Mouse (Mus musculus) kidney, adult 2 months (tissue): ENCODE measurements around the gene Mmp11. TPM values are rescaled to one million over a fixed set of nuclear protein-coding genes. Genes with fewer than 3 reads are reported as not detected.
A peak's percentile ranks its signal among the peaks of the same experiment; 100 is the strongest.

ENCODE experiments used
- DNase-seq: peaks from one replicate; pipeline ENCODE4 v3.0.0; 2021
- H3K27ac ChIP-seq: fragments of 200-500 bp; 2 replicates; pipeline ENCODE4 v1.5.1; 2012; ENCODE audit warnings: low read depth, low read length, control low read depth, inconsistent platforms; ENCODE audit not compliant: insufficient read depth
- H3K27me3 ChIP-seq: fragments of 200-500 bp; replicated peaks from 2 replicates; pipeline ENCODE4 v1.6.1; 2012; ENCODE audit warnings: mild to moderate bottlenecking, moderate library complexity, low read length, inconsistent platforms; ENCODE audit not compliant: control insufficient read depth, insufficient read depth
- H3K36me3 ChIP-seq: fragments of 200-500 bp; 2 replicates; pipeline ENCODE4 v1.6.1; 2012; ENCODE audit warnings: mild to moderate bottlenecking, moderate library complexity, low read length, inconsistent platforms; ENCODE audit not compliant: control insufficient read depth, insufficient read depth
- H3K4me1 ChIP-seq: fragments of 200-500 bp; 2 replicates; pipeline ENCODE4 v1.6.1; 2011; ENCODE audit warnings: low read length; ENCODE audit not compliant: control insufficient read depth, insufficient read depth
- H3K4me3 ChIP-seq: fragments of 200-500 bp; 2 replicates; pipeline ENCODE4 v1.5.1; 2011; ENCODE audit warnings: mild to moderate bottlenecking, low read depth, low read length, control low read depth; ENCODE audit not compliant: insufficient read depth
- CTCF ChIP-seq: fragments of 200-500 bp; conservative IDR thresholded peaks from 2 replicates; pipeline ENCODE4 v1.5.1; 2011; ENCODE audit warnings: low read depth, mild to moderate bottlenecking, control low read depth, low read length, moderate library complexity, mixed read lengths; ENCODE audit not compliant: insufficient read depth, insufficient read length
- POLR2A ChIP-seq: fragments of 200-500 bp; IDR thresholded peaks from one replicate; pipeline ENCODE4 v1.6.1; 2011; ENCODE audit warnings: low read depth, low read length, control low read depth
- WGBS: fragments of 180-500 bp; shearing (Covaris S2); methylation state at CpG from one replicate; pipeline ENCODE4 v1.1.7; 2018; 5-methylcytosine and 5-hydroxymethylcytosine counted together
- polyA plus RNA-seq: library from polyadenylated mRNA; depleted of rRNA; stranded (reverse); fragments of >200 nt; gene quantifications from 2 replicates; pipeline ENCODE4 v1.2.3, GENCODE M21; 2012; rRNA removed

The Mmp11 gene
- 21.5 and 23.9 TPM in 2 replicates for polyA plus RNA-seq

DNA sequence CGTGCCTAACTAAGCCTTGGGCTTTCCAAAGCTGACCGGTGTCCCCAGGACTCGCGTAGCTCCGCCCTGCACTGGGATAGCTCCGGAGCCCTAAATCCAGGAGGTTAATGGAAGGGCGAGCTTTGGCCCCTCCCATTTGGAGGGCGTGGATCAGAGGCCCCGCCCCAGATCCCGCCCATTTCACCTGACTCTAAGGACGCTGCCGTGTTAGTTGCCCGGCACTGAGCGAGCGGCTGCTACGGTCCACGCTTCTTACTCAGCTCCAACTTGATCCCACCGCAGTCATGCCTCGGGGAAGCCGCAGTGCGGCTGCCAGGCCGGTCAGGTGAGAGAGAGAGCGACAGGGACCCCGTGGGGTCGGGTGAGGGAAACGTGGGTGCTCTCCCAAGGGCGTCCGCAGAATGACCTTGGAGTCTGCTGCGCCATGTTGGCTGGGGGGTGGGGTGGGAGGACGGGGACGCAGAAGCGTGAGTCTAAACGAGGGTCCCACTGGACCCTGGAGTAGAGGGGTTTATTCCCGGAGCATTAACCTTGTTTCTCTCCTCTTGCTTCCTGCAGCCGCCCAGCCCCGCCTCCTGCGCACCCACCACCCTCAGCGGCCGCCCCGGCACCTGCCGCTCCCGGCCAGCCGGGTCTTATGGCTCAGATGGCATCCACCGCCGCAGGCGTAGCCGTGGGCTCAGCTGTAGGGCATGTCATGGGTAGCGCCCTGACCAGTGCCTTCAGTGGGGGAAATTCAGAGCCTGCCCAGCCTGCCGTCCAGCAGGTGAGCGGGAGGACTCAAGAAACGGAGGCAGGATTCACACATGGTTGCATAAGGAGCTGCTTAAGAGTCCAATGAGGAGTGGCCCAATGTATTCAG lies at the start of gene Mmp11:
Gene Mmp11 (minus strand): TSS at position 817 of the 862 bp plus-strand sequence.
- H3K4me1 ChIP-seq: peaks cover 8% of the 10 kb centered on the region
- peak within 1 kb of the TSS; percentile 89 for H3K4me3 ChIP-seq
- peak; percentile 95 for DNase-seq
- H3K27me3 ChIP-seq: no peaks in the 10 kb centered on the region
- no peaks in the 10 kb centered on the region for H3K36me3 ChIP-seq
- TF ChIP-seq POLR2A: peak; percentile 95
- TF ChIP-seq CTCF: no peak
- WGBS: 7% methylated on average over 51 of the region's 51 CpGs
- peak within 1 kb of the TSS; percentile 96 for H3K27ac ChIP-seq

- H3K36me3 ChIP-seq: no peaks in the 10 kb centered on the region
- 86% methylated on average over 3 of the region's 3 CpGs for WGBS
- TF ChIP-seq CTCF: no peak
- TF ChIP-seq POLR2A: no peak
- H3K27me3 ChIP-seq: no peaks in the 10 kb centered on the region
- no peak overlapping the region for H3K27ac ChIP-seq
- no peak for DNase-seq
- H3K4me3 ChIP-seq: no peak overlapping the region
- H3K4me1 ChIP-seq: no peaks in the 10 kb centered on the region
These were observed 43.1 kb upstream of the Mmp11 start for GRCm38 (mm10) chr10:75979432-75979831.

DNA sequence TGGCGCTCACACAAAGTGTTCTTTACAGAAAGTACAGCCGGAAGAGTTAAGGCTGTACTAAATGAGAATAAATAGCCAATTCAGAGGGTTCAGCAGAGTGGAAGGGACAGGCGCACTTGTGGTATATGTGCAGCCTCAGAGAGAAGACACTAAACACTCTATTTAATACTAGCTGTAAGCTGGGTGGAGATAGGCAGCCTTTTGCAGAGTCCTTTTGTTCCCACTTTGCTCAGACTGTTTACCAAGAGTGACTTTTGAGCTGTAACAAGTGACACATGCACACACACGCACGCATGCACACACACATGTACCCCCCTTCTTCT lies 42.5 kb upstream of the Mmp11 start:
- Histone ChIP-seq H3K36me3 (no peaks in the 10 kb centered on the region), H3K27ac (no peak overlapping the region), H3K4me3 (no peak overlapping the region), H3K4me1 (no peaks in the 10 kb centered on the region), H3K27me3 (no peaks in the 10 kb centered on the region)
- TF ChIP-seq POLR2A (no peak), CTCF (no peak)
- no peak for DNase-seq
- WGBS: 90% methylated on average over 5 of the region's 5 CpGs

- H3K27me3 ChIP-seq: no peaks in the 10 kb centered on the region
- H3K27ac ChIP-seq: no peak overlapping the region
- no peak overlapping the region for H3K4me3 ChIP-seq
- WGBS: 59% methylated on average over 10 of the region's 10 CpGs
- H3K36me3 ChIP-seq: no peaks in the 10 kb centered on the region
- no peaks in the 10 kb centered on the region for H3K4me1 ChIP-seq
- TF ChIP-seq POLR2A (no peak), CTCF (no peak)
- DNase-seq: no peak
These were observed 42.0 kb upstream of the Mmp11 start for GRCm38 (mm10) chr10:75978119-75978834.

GRCm38 (mm10) chr10:75975216-75975615 lies 38.9 kb upstream of the Mmp11 start:
- Histone ChIP-seq H3K4me3 (no peak overlapping the region), H3K27ac (no peak overlapping the region), H3K27me3 (no peaks in the 10 kb centered on the region), H3K36me3 (no peaks in the 10 kb centered on the region), H3K4me1 (no peaks in the 10 kb centered on the region)
- WGBS: 66% methylated on average over 5 of the region's 5 CpGs
- peak; percentile 33 for DNase-seq
- TF ChIP-seq CTCF (peak; percentile 59), POLR2A (no peak)

DNA sequence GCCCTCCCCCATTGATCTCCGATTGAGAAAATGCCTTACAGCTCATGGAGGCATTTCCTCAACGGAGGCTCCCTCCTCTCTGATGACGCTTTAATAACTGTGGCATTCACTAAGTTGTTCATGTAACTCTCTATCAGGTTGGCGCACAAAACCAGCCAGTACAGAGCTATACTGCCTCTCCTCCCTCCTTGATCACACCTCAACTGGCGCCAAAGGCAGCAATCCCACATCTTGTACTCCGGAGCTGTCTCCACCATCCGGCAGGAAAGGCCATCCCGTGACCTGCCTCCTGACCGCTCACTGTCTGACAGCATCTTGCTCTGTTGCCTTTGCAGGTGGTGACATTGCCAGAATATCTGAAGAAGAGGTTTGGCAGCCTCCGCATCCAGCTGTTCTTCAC lies 37.5 kb upstream of the Mmp11 start:
- 89% methylated on average over 10 of the region's 10 CpGs for WGBS
- H3K27me3 ChIP-seq: no peaks in the 10 kb centered on the region
- TF ChIP-seq CTCF (no peak), POLR2A (no peak)

DNA sequence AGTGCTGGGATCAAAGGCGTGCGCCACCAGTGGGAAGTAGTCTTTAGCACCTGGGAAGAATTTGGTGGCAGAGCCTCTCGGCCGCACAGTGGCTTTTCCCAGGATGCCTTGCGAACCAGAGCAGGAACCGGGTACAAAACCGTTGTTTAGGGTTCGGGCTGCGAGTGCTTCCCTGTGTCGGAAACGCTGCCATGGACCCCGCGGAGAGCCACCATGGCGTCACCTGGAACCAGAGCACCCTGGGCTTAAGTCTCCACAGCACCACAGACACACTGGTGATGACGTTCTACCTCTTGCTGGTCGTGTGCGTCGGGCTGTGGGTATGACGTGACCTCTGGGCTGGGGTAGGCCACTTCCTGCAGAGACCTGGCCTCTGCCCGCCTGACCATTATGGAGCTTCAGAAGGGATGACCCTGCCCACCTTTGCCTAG lies 18.1 kb upstream of the Mmp11 start, which contains the start of gene Gm5134:
Gene Gm5134 (plus strand): TSS at position 134 of the 431 bp plus-strand sequence.
- H3K27me3 ChIP-seq: no peaks in the 10 kb centered on the region
- H3K27ac ChIP-seq: no peak within 1 kb of the TSS
- 28% methylated on average over 20 of the region's 20 CpGs for WGBS

More for the DNA sequence above, 37.5 kb upstream of the Mmp11 start:
- H3K4me1 ChIP-seq: no peaks in the 10 kb centered on the region
- H3K36me3 ChIP-seq: no peaks in the 10 kb centered on the region
- H3K4me3 ChIP-seq: no peak overlapping the region
- DNase-seq: no peak
- H3K27ac ChIP-seq: no peak overlapping the region

More for the DNA sequence above, 18.1 kb upstream of the Mmp11 start, which contains the start of gene Gm5134:
- Histone ChIP-seq H3K4me1 (0 out of 2 replicates have a peak, but pooled peaks cover 5% of the 10 kb centered on the region), H3K36me3 (no peaks in the 10 kb centered on the region), H3K4me3 (no peak within 1 kb of the TSS)
- DNase-seq: no peak
- no peak for TF ChIP-seq CTCF
- TF ChIP-seq POLR2A: no peak
